ENCODE assay signal across 14 mouse cellular contexts in genomic region chr10:80069251-80069650, GRCm38 (mm10).
"Had no signal": no experiment of that assay in that cellular context is flagged by ENCODE, and none has a peak within 500 bp of the region (broad histone marks: within the 10 kb centered on the region; RNA-seq: fewer than 3 reads in every experiment).

No protein-coding gene starts in this region.

- H3K36me3 ChIP-seq: midbrain, embryonic 15.5 days had no signal

- H3K27ac ChIP-seq: intestine, embryonic 15.5 days; left cerebral cortex, adult 2 months; limb, embryonic 10.5 days; lung, embryonic 15.5 days; midbrain, embryonic 10.5 days; midbrain, embryonic 15.5 days; neural tube, embryonic 13.5 days had no signal

- H3K4me3 ChIP-seq: intestine, embryonic 15.5 days; left cerebral cortex, adult 2 months; limb, embryonic 10.5 days; lung, embryonic 15.5 days; midbrain, embryonic 10.5 days; midbrain, embryonic 15.5 days; neural tube, embryonic 13.5 days had no signal

- H3K27me3 ChIP-seq: intestine, embryonic 15.5 days; lung, embryonic 15.5 days; midbrain, embryonic 15.5 days; neural tube, embryonic 13.5 days had no signal

- H3K9me3 ChIP-seq: intestine, embryonic 15.5 days; limb, embryonic 10.5 days; lung, embryonic 15.5 days; midbrain, embryonic 10.5 days; midbrain, embryonic 15.5 days; neural tube, embryonic 13.5 days had no signal

- ATAC-seq: intestine, embryonic 15.5 days; midbrain, embryonic 15.5 days had no signal

- H3K9ac ChIP-seq: intestine, embryonic 15.5 days; lung, embryonic 15.5 days; midbrain, embryonic 15.5 days; neural tube, embryonic 13.5 days had no signal

- H3K4me2 ChIP-seq: intestine, embryonic 15.5 days; lung, embryonic 15.5 days; midbrain, embryonic 15.5 days; neural tube, embryonic 13.5 days had no signal

- DNase-seq: kidney, postnatal 14 days; lung, postnatal 14 days; retina, postnatal 1 day; right cerebral cortex, postnatal 4 days; spleen, adult 18-20 months; thymus, adult 18-20 months; thymus, postnatal 14 days had no signal
